Mouse (Mus musculus): ENCODE results near the gene 3830406C13Rik.

3830406C13Rik gene

DNA sequence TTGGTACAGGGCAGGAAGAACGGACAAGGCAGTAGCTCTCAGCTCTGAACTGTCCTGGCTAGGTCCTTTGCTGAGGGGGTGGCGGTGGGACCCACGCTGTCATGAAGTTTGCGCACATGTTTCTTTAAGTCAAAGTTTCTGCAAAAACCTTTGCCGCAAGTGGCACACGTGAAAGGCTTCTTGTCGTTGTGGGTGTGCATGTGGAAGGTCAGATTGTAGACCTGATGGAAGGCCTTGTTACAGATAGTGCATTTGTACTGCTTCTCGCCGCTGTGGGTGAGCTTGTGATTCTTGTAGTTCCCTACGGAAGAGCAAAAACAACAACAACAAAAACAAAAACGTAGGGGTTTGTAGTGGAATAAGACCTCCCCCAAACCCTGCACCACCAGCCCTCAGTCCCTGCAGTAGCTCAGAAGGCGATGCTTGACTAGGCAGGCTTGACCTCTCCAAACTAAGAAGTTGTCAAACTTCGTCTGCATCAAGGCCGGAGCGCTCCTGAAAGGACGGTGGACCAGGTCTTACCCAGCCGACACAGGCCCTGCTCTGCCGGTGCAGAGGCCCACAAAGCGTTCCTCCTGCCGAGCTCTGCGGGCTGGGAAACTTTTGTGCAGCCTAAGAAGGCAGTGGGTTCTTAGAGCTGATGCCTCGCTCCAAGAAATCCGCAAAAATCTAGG, 58.6 kb downstream of the 3830406C13Rik start:
- no peak for DNase-seq (ENCODE audit: low spot score)

DNA sequence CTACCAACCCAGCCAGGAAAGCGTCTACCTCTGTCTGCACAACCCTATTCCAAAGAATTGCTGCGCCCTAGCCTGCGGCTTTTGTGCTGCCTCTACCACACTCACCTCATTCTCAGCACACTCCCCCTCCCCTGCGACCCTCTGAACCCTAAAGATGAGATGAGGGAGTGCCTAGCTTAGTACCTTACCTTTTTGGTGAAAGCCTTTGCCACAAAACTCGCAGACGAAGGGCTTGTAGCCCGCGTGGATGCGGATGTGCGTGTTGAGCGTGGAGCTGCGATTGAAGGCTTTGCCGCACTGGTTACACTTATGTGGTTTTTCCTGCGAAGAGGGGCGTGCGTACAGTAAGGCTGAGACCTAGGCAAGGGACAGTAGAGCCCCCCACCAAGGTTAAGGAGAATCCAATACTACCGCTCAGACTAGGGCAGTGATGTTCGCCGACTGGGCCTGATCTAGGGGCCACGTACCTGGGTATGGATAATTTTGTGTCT, 59.5 kb downstream of the 3830406C13Rik start:
- DNase-seq (ENCODE audit: low spot score) = no peak

DNA sequence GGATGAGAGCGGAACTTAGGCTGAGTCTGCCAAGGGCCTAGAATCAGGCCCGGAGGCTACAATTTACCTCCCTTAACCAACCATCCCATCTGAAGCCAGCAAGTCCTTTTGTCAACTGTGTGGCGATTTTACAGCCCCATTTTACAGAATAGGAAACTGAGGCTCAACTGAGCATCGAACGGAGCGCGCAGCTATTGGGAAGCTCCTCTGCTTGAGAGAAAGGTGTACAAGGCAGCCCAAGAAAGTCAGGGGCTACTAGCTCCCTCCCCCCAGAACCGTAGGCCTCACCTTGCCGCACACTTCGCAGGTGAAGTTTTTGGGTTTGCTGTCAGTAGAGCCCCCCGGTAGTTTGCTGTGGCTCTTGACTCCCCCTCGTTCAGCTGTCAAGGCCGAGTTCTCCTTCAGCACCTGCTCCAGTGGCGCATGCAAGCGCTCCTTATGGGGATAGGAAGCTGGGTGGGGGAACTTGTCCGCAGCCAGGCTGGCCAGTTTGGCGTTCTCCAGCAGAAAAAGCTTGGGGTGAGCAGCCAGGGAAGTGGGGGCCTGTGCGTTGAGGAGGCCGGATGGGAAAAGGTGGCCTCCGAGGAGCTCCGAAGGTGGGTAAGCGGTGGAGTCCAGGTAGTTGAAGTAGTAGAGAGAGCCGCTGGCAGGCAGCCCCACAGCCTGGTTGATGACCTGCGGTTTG, 60.2 kb downstream of the 3830406C13Rik start:
- DNase-seq (ENCODE audit: low spot score) = no peak

DNA sequence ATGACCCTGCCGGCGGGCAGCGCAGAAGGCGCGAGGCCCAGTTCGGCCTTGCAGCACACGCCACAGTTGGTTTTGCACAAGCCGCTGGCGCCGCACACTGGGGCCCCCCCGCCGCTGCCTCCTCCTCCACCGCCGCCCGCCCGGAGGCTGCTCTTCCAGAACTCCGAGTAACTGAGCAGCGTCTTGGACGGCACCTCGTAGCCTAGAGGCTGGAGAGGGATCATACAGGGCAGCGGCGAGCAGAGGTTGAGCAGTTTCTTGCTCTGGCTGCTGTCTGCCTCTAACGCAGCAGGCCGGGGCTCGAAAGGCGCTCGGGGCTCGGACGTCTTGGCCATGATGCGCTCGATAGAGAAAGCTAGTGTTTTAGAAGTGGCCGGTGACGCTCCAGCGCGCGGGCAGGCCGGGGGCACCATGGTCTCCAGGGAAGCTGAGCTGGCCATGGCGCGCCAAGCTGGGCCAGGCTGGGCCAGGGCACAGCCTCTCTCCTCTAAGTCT, 60.8 kb downstream of the 3830406C13Rik start:
- DNase-seq (ENCODE audit: low spot score) = no peak

DNA sequence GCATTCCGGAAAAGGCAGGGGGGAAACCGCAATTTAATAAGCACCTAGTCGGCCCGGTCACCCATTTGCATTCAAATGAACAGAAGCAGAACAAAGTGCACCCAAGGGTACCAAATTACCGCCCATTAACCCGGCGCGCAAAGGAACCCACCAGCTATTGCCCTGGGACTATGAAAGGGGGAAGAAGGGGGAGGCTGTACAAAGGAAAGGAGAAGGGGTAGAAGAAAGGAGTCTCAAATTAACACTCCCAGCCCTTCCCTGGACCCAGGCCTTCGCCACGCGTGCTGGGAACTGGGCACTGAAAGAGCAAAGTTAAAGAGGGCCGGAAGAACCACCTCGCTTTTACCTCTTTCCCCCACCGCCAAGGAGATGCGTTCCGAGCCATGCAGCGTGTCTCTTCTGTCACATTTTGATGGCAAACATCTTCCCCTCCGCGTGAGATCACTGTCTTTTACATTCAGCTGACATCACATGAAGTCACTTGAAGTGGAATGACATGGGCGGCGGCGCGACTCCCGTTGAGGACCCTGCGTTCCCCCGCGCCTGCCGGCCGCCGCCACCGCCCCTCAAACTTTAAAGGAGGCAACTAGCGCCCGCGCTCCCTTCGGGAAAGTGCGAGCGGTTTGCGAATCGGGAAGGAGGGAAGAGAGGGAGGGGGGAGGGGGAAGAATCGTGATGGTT, 61.4 kb downstream of the 3830406C13Rik start:
- no peak for DNase-seq (ENCODE audit: low spot score)

DNA sequence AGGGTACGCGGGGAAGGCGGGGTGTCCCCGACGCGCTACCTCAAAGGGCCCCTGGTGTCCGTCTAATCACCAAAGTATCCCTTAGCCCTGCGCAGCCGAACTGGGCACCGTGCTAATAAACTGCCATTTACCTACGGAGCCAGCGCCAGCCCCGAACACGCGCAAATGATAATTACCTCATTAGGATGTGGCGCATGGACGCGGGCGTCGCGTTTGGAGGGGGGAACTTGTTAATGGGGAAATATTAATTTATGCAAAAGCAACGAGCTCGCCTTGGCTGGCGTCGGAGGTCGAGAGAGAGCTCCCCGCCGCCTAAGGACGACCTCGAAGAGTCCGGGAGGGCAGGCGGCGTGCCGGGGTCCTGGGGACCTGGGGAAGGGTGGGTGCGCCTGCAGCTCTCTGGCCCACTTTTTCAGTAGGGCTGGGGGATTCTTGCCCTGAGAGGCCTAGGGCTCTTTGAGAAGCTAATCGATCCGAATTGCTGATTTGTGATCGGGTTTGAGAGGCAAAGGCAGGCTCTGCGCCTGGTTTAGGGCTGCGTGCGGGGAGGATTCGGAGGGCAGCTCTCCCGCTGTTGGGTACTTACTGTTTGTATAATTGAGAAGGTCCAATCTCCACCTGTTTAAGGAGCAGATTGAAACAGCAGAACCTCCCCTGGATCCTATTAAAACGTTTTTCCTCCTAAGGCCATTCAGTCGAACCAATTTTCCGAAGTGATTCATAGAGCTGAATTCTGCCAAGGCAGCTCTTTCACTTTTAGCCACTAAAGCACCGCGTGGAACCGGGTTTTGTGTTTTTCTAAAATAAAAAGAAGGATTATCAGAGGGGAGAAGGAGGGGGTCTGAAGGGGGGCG, 62.3 kb downstream of the 3830406C13Rik start:
- no peak for DNase-seq (ENCODE audit: low spot score)

DNA sequence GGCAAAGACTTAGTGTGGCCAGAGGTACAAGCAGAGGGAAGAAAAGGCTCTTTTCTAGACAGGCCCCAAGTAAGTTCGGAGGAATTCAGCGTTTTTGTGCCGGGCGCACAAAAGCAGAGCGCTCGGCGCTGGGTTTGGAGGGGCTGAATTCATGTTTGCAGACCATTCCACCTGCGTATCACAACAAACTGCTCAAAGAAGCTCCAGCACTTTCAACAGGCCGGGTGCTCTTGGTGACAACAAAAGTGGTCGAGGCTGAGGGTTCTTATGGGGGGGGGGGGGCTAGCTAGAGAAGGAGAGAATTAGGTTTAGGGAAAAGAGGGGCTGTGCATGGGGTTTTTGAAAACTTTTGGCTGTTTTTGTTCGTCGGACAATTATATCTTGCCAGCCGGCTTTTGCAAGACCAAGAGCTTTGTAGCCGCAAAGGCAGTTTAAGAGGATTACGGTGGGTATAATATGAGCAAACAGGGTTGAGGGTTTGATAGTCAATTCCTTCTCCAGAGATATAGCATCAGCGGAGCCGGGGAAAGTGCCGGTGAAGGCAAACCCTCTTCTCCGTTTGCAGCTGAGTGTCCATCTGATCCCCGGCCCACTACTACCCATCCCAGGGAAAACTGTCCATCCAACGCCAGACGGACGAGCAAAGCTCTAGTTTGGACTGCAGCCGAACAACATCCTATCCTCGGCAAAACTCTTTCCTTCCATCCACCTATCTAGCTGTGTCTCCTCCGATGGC, 63.1 kb downstream of the 3830406C13Rik start:
- DNase-seq (ENCODE audit: low spot score) = no peak

DNA sequence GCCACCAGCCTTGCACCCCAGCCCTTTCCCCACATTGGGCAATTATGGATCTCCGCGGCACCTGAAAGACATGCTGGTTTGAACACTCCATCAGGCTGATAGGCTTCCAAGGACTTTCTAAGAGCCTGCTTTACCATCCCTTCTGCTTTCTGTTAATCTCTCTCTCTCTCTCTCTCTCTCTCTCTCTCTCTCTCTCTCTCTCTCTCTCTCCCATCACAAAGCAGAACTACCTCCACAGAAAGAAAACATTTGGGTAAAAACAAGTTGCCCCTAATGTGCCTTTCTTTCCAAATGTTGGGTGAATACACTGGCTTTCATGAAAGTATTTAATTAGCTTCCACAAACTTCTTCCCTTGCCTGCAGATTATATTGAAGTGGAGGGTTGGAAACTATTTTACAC, 64.1 kb downstream of the 3830406C13Rik start, which contains the start of gene Fezf2:
Gene Fezf2, minus strand, starts transcription at position 101 of the 400 bp plus-strand sequence.
- no peak for DNase-seq (ENCODE audit: low spot score)

DNA sequence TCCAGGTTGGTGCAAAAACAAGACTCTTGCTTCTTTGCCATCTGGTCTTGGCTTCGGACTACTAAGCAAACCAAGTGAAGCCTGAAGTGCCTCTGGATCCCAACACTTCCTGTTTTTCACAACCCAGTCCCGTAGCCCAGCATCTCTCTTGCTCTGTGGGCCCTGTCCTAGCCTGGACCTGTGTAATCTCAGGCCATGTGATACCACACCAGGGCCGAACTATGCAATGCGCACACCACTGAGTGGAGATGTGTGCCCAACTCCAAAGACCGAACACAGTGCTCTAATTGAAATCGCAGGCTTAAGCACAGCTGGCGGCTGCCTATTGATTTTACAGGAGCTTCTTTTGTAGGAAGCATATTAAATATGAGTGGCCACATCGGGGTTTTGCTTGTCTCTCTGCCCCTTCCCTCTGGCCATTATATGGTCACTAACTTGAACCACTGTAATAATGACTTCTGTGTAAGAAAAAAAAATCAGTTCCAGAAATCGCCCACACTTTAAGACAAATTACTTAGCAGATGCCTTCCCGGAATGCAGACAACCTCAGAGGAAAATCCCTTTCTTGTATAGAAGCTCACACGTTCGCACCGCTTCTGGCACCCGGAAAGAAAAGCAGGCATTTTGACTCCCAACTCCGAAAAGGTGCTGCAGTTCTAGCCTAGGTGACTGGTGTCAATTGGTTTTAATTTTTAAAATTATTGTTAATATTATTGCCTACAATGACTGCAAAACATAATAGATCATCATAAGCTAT, 65.5 kb downstream of the 3830406C13Rik start:
- DNase-seq (ENCODE audit: low spot score) = no peak

DNA sequence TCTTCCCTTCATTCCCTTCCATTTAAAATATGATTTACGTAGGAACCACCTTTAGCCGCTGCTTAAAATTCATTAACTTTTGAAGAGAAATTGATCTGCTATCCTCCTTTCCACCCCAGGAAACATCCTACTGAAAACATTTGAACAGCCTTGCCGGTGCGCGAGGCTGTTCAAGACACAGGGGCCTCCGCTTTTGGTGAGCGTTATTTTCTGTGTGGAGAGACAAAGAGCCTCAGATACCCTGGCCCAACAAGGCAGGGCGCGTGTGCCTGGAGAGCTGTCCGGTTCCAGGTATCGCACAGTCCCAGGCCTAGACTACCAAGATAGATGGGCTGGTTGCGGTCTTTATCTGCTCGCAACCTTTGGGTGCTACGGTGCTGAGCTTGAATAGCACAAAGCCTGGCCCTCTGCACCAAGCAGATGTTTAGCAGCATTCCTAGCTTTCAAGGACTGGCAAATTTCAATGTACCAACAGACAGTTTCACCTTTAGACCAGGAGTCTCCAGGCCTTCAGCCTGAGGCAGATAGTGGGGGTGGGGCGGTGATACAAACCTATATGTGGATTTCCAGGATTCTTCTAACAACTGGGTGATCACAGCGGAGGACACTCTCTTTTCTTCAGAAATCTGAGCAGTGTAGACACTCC, 66.4 kb downstream of the 3830406C13Rik start:
- DNase-seq (ENCODE audit: low spot score) = no peak
